Mouse (Mus musculus) spleen, adult 2 months (tissue): ENCODE results near the gene Ccdc33.

Experiments used
- CTCF ChIP-seq: fragments of 200-500 bp; IDR thresholded peaks from 2 replicates; pipeline ENCODE4 v1.5.1; 2011; ENCODE audit warnings: mild to moderate bottlenecking, inconsistent platforms; ENCODE audit not compliant: insufficient read depth, insufficient read length, insufficient replicate concordance; ENCODE audit errors: extremely low read depth
- POLR2A ChIP-seq: fragments of 200-500 bp; IDR thresholded peaks from 2 replicates; pipeline ENCODE4 v1.6.1; 2011; ENCODE audit warnings: low read depth, low read length, inconsistent platforms

DNA sequence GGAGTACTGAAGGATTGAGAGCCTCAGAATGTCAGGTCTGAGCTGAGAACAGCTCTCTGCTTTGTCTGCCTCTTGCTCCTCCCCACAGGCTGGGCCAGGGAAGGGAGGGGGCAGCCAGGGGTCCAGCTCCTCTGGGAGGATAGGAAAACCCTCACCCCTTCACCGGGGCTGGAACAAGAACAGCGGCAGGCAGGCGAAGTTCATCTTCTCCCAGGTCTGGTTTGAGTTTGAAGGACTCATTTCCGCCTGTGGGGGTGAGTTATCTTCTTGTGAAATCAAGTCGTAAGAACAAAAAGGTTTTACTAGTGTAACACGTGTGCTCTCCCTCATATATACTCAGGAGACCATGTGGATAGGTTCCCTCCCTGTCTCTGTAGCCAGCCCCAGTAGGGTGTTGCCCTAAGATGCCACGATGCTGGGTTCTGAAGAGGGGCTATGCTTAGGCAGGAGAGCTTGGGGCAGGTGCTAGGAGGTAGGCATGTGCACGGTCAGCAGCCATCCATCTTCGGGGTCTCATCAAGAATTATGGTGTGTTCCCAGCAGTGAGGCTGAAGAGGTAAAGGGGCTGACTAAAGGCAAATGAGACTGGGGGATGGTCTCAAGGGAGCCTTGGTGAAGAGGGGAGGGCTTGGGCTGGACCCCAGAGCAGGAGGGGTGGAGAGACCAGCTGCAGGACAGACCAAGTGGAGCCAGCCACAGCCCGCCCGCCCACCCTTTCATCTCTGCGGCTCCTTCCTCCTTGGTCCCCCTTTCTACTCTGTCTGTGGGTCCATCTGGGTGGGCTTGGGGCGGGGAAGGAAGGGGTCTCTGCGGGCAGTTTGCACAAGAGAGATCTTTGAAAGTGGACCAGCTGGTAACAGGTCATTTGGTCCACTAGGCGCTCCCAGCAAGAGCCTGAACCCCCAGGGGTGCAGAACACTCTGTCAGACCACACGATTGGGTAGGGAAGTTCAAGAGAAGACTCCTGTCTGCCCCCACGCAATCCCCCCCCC lies 15.6 kb upstream of the Ccdc33 start:
- TF ChIP-seq POLR2A, result no peak
- no peak for TF ChIP-seq CTCF
